8 mouse cellular contexts compared by ENCODE assay signal in the genomic region with DNA sequence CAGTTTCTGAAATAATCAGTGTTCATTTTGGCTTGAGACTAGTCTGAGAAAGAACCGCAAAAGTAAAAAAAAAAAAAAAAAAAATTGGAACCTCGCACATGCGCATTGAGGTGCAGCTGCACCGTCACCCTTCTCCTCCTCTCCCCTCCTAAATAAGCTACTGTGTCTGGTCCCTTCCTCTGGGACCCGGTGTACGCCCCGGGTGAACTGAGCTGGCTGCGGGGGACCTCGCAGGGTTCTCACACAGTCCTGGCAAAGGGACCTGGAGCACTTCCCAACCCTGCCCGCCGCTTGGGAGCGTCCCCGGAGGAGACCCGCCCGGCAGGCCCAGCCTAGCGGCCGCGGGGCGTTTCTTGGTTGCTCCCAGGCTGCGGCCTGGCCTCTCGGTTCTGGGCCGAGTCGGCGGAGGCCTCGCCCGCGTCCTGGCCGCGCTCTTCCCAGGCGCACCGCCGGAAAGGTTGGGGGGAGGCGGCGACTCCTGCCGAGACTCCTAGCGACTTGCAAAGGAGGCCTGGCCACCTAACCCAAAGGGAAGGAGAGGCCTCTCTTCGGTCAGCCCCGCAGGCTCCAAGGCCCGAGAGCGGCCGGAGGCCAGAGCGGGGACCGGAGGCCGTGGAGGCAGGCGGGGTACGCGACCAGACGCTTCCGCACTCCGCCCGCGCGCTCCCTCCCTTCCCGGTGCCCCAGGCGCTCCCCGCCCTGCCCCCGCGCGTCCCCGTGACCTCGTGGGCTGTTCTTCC. TPM values are rescaled to one million over a fixed set of nuclear protein-coding genes. Genes with fewer than 3 reads are reported as not detected.
A peak's percentile ranks its signal among the peaks of the same experiment; 100 is the strongest.
DNase-seq lines count a peak whose midpoint lies in the region; ATAC-seq and TF ChIP-seq lines count a peak whose summit lies in the region.

A gene (plus strand): TSS at position 162 of the 740 bp plus-strand sequence.

- peak within 1 kb of the TSS; percentile 70 for H3K27ac ChIP-seq in bone marrow macrophage, adult 2 months (ENCODE audit: insufficient read depth, low read depth, low read length)
- peak within 1 kb of the TSS; percentile 68 for H3K27ac ChIP-seq in forebrain, embryonic 12.5 days
- peak within 1 kb of the TSS; percentile 74 for H3K27ac ChIP-seq in lung, embryonic 15.5 days

- under 1% methylated on average over 60 of the region's 61 CpGs for WGBS in forebrain, embryonic 12.5 days
- under 1% methylated on average over 56 of the region's 61 CpGs for WGBS in lung, embryonic 15.5 days

- ATAC-seq in forebrain, embryonic 12.5 days (ENCODE audit: low FRiP score), result peak; percentile 66
- ATAC-seq in lung, embryonic 15.5 days (ENCODE audit: borderline replicate concordance, extremely low read depth, low FRiP score, low TSS enrichment), result peak; percentile 84
- ATAC-seq in neutrophil, adult 5-6 weeks (ENCODE audit: extremely low read depth, insufficient number of reproducible peaks, low FRiP score, poor library complexity, severe bottlenecking), result peak; percentile 20; the same call in 1 of the 2 replicates

- H3K27me3 ChIP-seq in E14TG2a.4 (ENCODE audit: insufficient read depth, low read length), result peaks cover 82% of the 10 kb centered on the region
- peaks cover 65% of the 10 kb centered on the region for H3K27me3 ChIP-seq in forebrain, embryonic 12.5 days
- peaks cover 73% of the 10 kb centered on the region for H3K27me3 ChIP-seq in lung, embryonic 15.5 days

- TF ChIP-seq CTCF in E14TG2a.4 (conservative IDR thresholded peaks at IDR 0.05; ENCODE audit: low read length), result no peak
- TF ChIP-seq CTCF in bone marrow macrophage, adult 2 months (IDR thresholded peaks at IDR 0.05; ENCODE audit: low read depth, low read length), result no peak

- intact Hi-C loops in heart, postnatal 14 days (cut with DNase I), result loop anchor here (2.0 to 5.0 kb wide), 4 partner anchors 73 to 303 kb away; a partner anchor contains a TSS

- peak within 1 kb of the TSS; percentile 81 for H3K4me3 ChIP-seq in E14TG2a.4 (replicated peaks; ENCODE audit: low read length)
- peak within 1 kb of the TSS; percentile 89 for H3K4me3 ChIP-seq in bone marrow macrophage, adult 2 months (ENCODE audit: insufficient read depth, low read length)
- peak within 1 kb of the TSS; percentile 55 for H3K4me3 ChIP-seq in forebrain, embryonic 12.5 days (replicated peaks)
- peak within 1 kb of the TSS; percentile 61 for H3K4me3 ChIP-seq in lung, embryonic 15.5 days

- no peaks in the 10 kb centered on the region for H3K9me3 ChIP-seq in E14TG2a.4 (ENCODE audit: low read length)
- H3K9me3 ChIP-seq in forebrain, embryonic 12.5 days, result no peaks in the 10 kb centered on the region
- no peaks in the 10 kb centered on the region for H3K9me3 ChIP-seq in lung, embryonic 15.5 days

- TF ChIP-seq POLR2A in bone marrow macrophage, adult 2 months (IDR thresholded peaks at IDR 0.05; ENCODE audit: borderline replicate concordance, low read depth, low read length), result no peak

- peak within 1 kb of the TSS; percentile 70 for H3K9ac ChIP-seq in forebrain, embryonic 12.5 days
- peak within 1 kb of the TSS; percentile 79 for H3K9ac ChIP-seq in lung, embryonic 15.5 days

- peak within 1 kb of the TSS; percentile 98 for H3K4me2 ChIP-seq in forebrain, embryonic 12.5 days
- H3K4me2 ChIP-seq in lung, embryonic 15.5 days, result peak within 1 kb of the TSS; percentile 92

- peaks cover 22% of the 10 kb centered on the region for H3K4me1 ChIP-seq in E14TG2a.4 (replicated peaks; ENCODE audit: low read depth, low read length)
- 0 out of 2 replicates have a peak, but pooled peaks cover 3% of the 10 kb centered on the region for H3K4me1 ChIP-seq in bone marrow macrophage, adult 2 months (ENCODE audit: control insufficient read depth, insufficient read depth, low read length)
- peaks cover 40% of the 10 kb centered on the region for H3K4me1 ChIP-seq in forebrain, embryonic 12.5 days
- H3K4me1 ChIP-seq in lung, embryonic 15.5 days, result peaks cover 31% of the 10 kb centered on the region

- DNase-seq in heart, postnatal 14 days, result peak; percentile 81 to 82
- DNase-seq in kidney, postnatal 4 days, result peak; percentile 77 to 88
- DNase-seq in thymus, postnatal 25 days, result peak; percentile 56

- H3K36me3 ChIP-seq in E14TG2a.4 (ENCODE audit: insufficient read depth, low read length), result no peaks in the 10 kb centered on the region
- H3K36me3 ChIP-seq in forebrain, embryonic 12.5 days (replicated peaks), result no peaks in the 10 kb centered on the region
- no peaks in the 10 kb centered on the region for H3K36me3 ChIP-seq in lung, embryonic 15.5 days

RNA-seq across cellular contexts. Expression of the gene that starts here (rescaled TPM):
- not detected in 2 replicates for polyA plus RNA-seq in bone marrow macrophage, adult 2 months (2012; ENCODE audit: insufficient read depth, insufficient read length, missing spikeins)
- polyA plus RNA-seq in forebrain, embryonic 12.5 days (2016; fragmentation: Nextera tagmentation; extraction: Ambion mirVana), result 0.18 and 0.50 TPM in 2 replicates
- total RNA-seq in heart, postnatal 14 days (2021), result not detected
- 0.16 TPM in 1 of 2 replicates, not detected in the other for polyA plus RNA-seq in lung, embryonic 15.5 days (2015; fragmentation: Nextera tagmentation; extraction: Ambion mirVana)
- total RNA-seq in neutrophil, adult 5-6 weeks (2017), result not detected in 2 replicates

Comparison
In these comparisons a context has a peak if more than half of its experiments do, and no peak if none do; other contexts are left out.
1. Peak in every context shown above with its lines: DNase-seq, ATAC-seq, H3K4me3 ChIP-seq and H3K27ac ChIP-seq.
2. Peak in ATAC-seq, H3K4me3 ChIP-seq, H3K27ac ChIP-seq, H3K9ac ChIP-seq and H3K4me2 ChIP-seq in forebrain, embryonic 12.5 days; RNA of the gene not detected or under 1 TPM.
3. Peak in DNase-seq in heart, postnatal 14 days; RNA of the gene not detected or under 1 TPM.
4. Peak in ATAC-seq, H3K4me3 ChIP-seq, H3K27ac ChIP-seq, H3K9ac ChIP-seq and H3K4me2 ChIP-seq in lung, embryonic 15.5 days; RNA of the gene not detected or under 1 TPM.
5. Peak in ATAC-seq in neutrophil, adult 5-6 weeks; RNA of the gene not detected or under 1 TPM.
6. ATAC-seq: peak in every context shown above with its lines; median percentile 84 in lung, embryonic 15.5 days; 66 in forebrain, embryonic 12.5 days; 20 in neutrophil, adult 5-6 weeks.